Mouse (Mus musculus): ENCODE data around the gene Ncaph.

GRCm38 (mm10) chr2:127108986-127109385 is 24.8 kb downstream of the Ncaph start:
- TF ChIP-seq CTCF (IDR thresholded peaks at IDR 0.05), result no peak
- TF ChIP-seq EP300 (IDR thresholded peaks at IDR 0.05), result no peak
